Mouse (Mus musculus) liver, embryonic 14.5 days (tissue): Measurements from ENCODE around the gene Zfp609. TPM values are rescaled to one million over a fixed set of nuclear protein-coding genes. Genes with fewer than 3 reads are reported as not detected.
"Not testable (repeated sequence)": the region's sequence is repeated elsewhere in the genome, so short reads cannot be mapped to it uniquely, and the experiment has no call there.

ENCODE experiments used
- ATAC-seq: fragments of 200-750 bp; cut with Nextera tagmentation; 2 replicates; pipeline ENCODE4 v1.8.0; 2017; ENCODE audit warnings: moderate number of reproducible peaks, mild to moderate bottlenecking, moderate library complexity; ENCODE audit not compliant: insufficient read depth
- DNase-seq, 3 experiments: peaks; one replicate each; pipeline ENCODE4 v3.0.0-alpha.2; 2012 to 2013; ENCODE audit warnings: low read depth in 3 of 3, low spot score in 3 of 3
- H3K27ac ChIP-seq: fragments of 300-500 bp; sonication (generic); 2 replicates; pipeline ENCODE4 v1.5.1; 2014; ENCODE audit warnings: moderate library complexity, mild to moderate bottlenecking, control low read depth, inconsistent platforms
- H3K27me3 ChIP-seq: fragments of 300-500 bp; sonication (generic); 2 replicates; pipeline ENCODE4 v1.6.1; 2014; ENCODE audit warnings: mild to moderate bottlenecking, low read length, moderate library complexity; ENCODE audit not compliant: control insufficient read depth, insufficient read depth
- H3K36me3 ChIP-seq: fragments of 300-500 bp; sonication (generic); replicated peaks from 2 replicates; pipeline ENCODE4 v1.6.1; 2014; ENCODE audit warnings: low read depth; ENCODE audit not compliant: control insufficient read depth, insufficient read depth
- H3K4me1 ChIP-seq, 2 experiments: fragments of 200-500 bp in 1 of 2; fragments of 300-500 bp in 1 of 2; sonication (generic) in 1 of 2; replicated peaks; 2 replicates each; pipeline ENCODE4 v1.6.1; 2012 to 2014; ENCODE audit warnings: antibody characterized with exemption in 1 of 2, inconsistent platforms in 1 of 2, low read length in 1 of 2; ENCODE audit not compliant: control insufficient read depth in 2 of 2, insufficient read depth in 2 of 2
- H3K4me2 ChIP-seq: fragments of 300-500 bp; sonication (generic); 2 replicates; pipeline ENCODE4 v1.6.1; 2014; ENCODE audit warnings: low read depth, mild to moderate bottlenecking, control low read depth, moderate library complexity
- H3K4me3 ChIP-seq, 2 experiments: fragments of 200-500 bp in 1 of 2; fragments of 300-500 bp in 1 of 2; sonication (generic) in 1 of 2; 2 replicates each; pipeline ENCODE4 v1.5.1; 2012 to 2014; ENCODE audit warnings: low read depth in 2 of 2, low read length in 2 of 2, mild to moderate bottlenecking in 2 of 2, control low read depth in 1 of 2, inconsistent platforms in 1 of 2, moderate library complexity in 1 of 2; ENCODE audit not compliant: insufficient read depth in 1 of 2
- H3K9ac ChIP-seq: fragments of 300-500 bp; sonication (generic); replicated peaks from 2 replicates; pipeline ENCODE4 v1.6.1; 2014; ENCODE audit warnings: mild to moderate bottlenecking, control low read depth, moderate library complexity
- H3K9me3 ChIP-seq: fragments of 300-500 bp; sonication (generic); 2 replicates; pipeline ENCODE4 v1.6.1; 2016; ENCODE audit warnings: low read length, mixed read lengths; ENCODE audit not compliant: control insufficient read depth
- CTCF ChIP-seq: IDR thresholded peaks from 2 replicates; pipeline ENCODE4 v1.5.1; 2016; ENCODE audit warnings: antibody characterized with exemption, low read depth, control low read depth
- EP300 ChIP-seq: IDR thresholded peaks from 2 replicates; pipeline ENCODE4 v1.6.1; 2016; ENCODE audit warnings: antibody characterized with exemption, low read depth
- WGBS: fragments of 180-500 bp; shearing (Covaris S2); extraction: QIAGEN DNeasy Blood & Tissue Kit; methylation state at CpG from one replicate; pipeline ENCODE4 v1.1.7; 2014; ENCODE audit not compliant: insufficient replicate concordance; 5-methylcytosine and 5-hydroxymethylcytosine counted together
- polyA plus RNA-seq, 2 experiments: library from polyadenylated mRNA; depleted of rRNA in 1 of 2; stranded (reverse) in 1 of 2; unstranded in 1 of 2; fragments of >200 nt; fragmentation: Nextera tagmentation in 1 of 2; extraction: Ambion mirVana in 1 of 2; gene quantifications; 2 replicates each; pipeline versions ENCODE4 v1.2.1 to v1.2.3; 2012 to 2014

The Zfp609 gene
- polyA plus RNA-seq, 2 experiments, result 1.1 to 2.7 TPM

GRCm38 (mm10) chr9:65695646-65696045 lies 131.7 kb downstream of the Zfp609 start:
- TF ChIP-seq EP300 (no peak), CTCF (peak; percentile 49)
- WGBS, result 74% methylated on average over 3 of the region's 3 CpGs
- H3K4me2 ChIP-seq, result no peak overlapping the region

GRCm38 (mm10) chr9:65692959-65693603 lies 134.3 kb downstream of the Zfp609 start:
- Histone ChIP-seq H3K36me3 (no peaks in the 10 kb centered on the region; the same call in none of the 2 replicates), H3K27ac (no peak overlapping the region), H3K27me3 (no peaks in the 10 kb centered on the region), H3K4me1 (no peaks in the 10 kb centered on the region), H3K4me3 (no peak overlapping the region), H3K9me3 (no peaks in the 10 kb centered on the region), H3K9ac (no peak overlapping the region), H3K4me2 (no peak overlapping the region)
- TF ChIP-seq EP300 (no peak), CTCF (no peak)
- ATAC-seq, result no peak
- WGBS, result 34% methylated on average over 5 of the region's 5 CpGs
- DNase-seq, result no peak

More at GRCm38 (mm10) chr9:65695646-65696045, 131.7 kb downstream of the Zfp609 start:
- no peak for DNase-seq
- Histone ChIP-seq H3K4me1 (no peaks in the 10 kb centered on the region), H3K36me3 (no peaks in the 10 kb centered on the region; the same call in none of the 2 replicates), H3K27ac (no peak overlapping the region), H3K9ac (no peak overlapping the region), H3K9me3 (no peaks in the 10 kb centered on the region), H3K4me3 (no peak overlapping the region), H3K27me3 (no peaks in the 10 kb centered on the region)
- ATAC-seq, result no peak

GRCm38 (mm10) chr9:65692466-65692865 lies 134.9 kb downstream of the Zfp609 start:
- Histone ChIP-seq H3K27ac (no peak overlapping the region), H3K36me3 (no peaks in the 10 kb centered on the region; the same call in none of the 2 replicates), H3K4me2 (no peak overlapping the region), H3K4me3 (no peak overlapping the region), H3K27me3 (no peaks in the 10 kb centered on the region), H3K4me1 (no peaks in the 10 kb centered on the region), H3K9ac (no peak overlapping the region), H3K9me3 (no peaks in the 10 kb centered on the region)
- WGBS, result 56% methylated on average over 3 of the region's 3 CpGs
- no peak for DNase-seq
- no peak for ATAC-seq
- TF ChIP-seq EP300 (no peak), CTCF (no peak)

GRCm38 (mm10) chr9:65689869-65690268 lies 137.5 kb downstream of the Zfp609 start:
- not testable (repeated sequence) for H3K9me3 ChIP-seq
- WGBS, result 83% methylated on average over 2 of the region's 2 CpGs

GRCm38 (mm10) chr9:65684704-65685103 lies 142.7 kb downstream of the Zfp609 start:
- DNase-seq (no peak), ATAC-seq (peak; percentile 62; the same call in 1 of the 2 replicates)
- H3K36me3 ChIP-seq, result no peaks in the 10 kb centered on the region; the same call in 1 of the 2 replicates
- no peak overlapping the region for H3K27ac ChIP-seq
- no peak for TF ChIP-seq EP300
- no peak for TF ChIP-seq CTCF
- no peak overlapping the region for H3K4me2 ChIP-seq
- H3K4me3 ChIP-seq, result no peak overlapping the region
- no peak overlapping the region for H3K9ac ChIP-seq
- no peaks in the 10 kb centered on the region for H3K9me3 ChIP-seq
- peaks cover 6 to 8% of the 10 kb centered on the region in 2 experiments for H3K4me1 ChIP-seq
- no peaks in the 10 kb centered on the region for H3K27me3 ChIP-seq
- WGBS, result 31% methylated on average over 2 of the region's 2 CpGs

More at GRCm38 (mm10) chr9:65689869-65690268, 137.5 kb downstream of the Zfp609 start:
- not testable (repeated sequence) for DNase-seq, H3K27me3 ChIP-seq, H3K36me3 ChIP-seq, H3K9ac ChIP-seq, ATAC-seq, H3K27ac ChIP-seq, H3K4me3 ChIP-seq, H3K4me1 ChIP-seq, H3K4me2 ChIP-seq
